Mouse (Mus musculus): ENCODE measurements at regions not wholly inside any gene's neighbourhood (a gene's known extent, or its start where the extent isn't known, plus 50 kb on each side); places are given as distances from the start of the nearest gene placed in this dataset.

DNA sequence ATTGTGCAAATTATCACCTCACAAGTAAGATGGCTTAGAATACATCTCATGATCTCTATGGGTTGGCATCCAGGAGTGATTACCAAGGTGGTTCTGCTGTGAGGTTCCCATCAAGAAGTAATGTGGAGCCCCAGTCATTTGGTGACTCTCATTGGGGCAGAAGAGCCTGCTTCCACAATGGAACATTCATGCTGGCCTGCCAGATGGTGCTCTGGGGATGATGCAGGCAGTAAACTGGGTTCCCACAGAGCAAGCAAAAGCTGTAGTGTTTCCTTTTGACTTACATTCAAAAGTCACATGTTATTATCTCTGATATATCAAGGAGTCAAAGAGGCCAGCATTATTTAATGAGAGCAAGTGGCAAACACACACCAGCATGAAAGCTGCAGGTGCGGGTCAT lies 360.4 kb downstream of the Pik3r1 start:
- in situ Hi-C loops (cut with MboI; ENCODE audit: low pct_ligation_motif_present, low pct_unique_long_range_greater_than_20kb, low sequenced_read_pairs) (no loop called here), dilution Hi-C loops (cut with MboI; ENCODE audit: extremely low pct_ligation_motif_present, extremely low pct_unique_long_range_greater_than_20kb, low sequenced_read_pairs) (no loop called here)
- Histone ChIP-seq H3K79me2 (replicated peaks; ENCODE audit: control insufficient read depth, extremely low read depth, insufficient read depth, poor library complexity, severe bottlenecking) (no peaks in the 10 kb centered on the region), H3K27me3 (replicated peaks) (no peaks in the 10 kb centered on the region), H3K9me3 (replicated peaks; ENCODE audit: low read length) (no peaks in the 10 kb centered on the region), H3K36me3 (replicated peaks in 1 of 2; ENCODE audit: control insufficient read depth in 1 of 2, insufficient read depth in 1 of 2, low read length in 1 of 2) (no peaks in the 10 kb centered on the region), H3K4me3 (replicated peaks in 1 of 3; ENCODE audit: low read depth in 2 of 3, low read length in 2 of 3, poor library complexity in 1 of 3) (no peak overlapping the region), H3K27ac (ENCODE audit: insufficient read depth, low read depth) (no peak overlapping the region), H3K4me2 (ENCODE audit: insufficient read depth, low read depth, poor library complexity, severe bottlenecking) (no peak overlapping the region), H3K9ac (ENCODE audit: insufficient read depth, low read depth) (no peak overlapping the region), H3K4me1 (ENCODE audit: control insufficient read depth in 1 of 2, insufficient read depth in 2 of 2) (peaks cover 2 to 5% of the 10 kb centered on the region in 2 experiments; a peak in 1 of 4 replicates)
- TF ChIP-seq MAZ (IDR thresholded peaks at IDR 0.05; ENCODE audit: low read depth, low read length) (no peak), SMC3 (IDR thresholded peaks at IDR 0.05; ENCODE audit: low read depth, low read length) (no peak), PAX5 (IDR thresholded peaks at IDR 0.05; ENCODE audit: low read length) (no peak), RCOR1 (conservative IDR thresholded peaks at IDR 0.05; ENCODE audit: low read depth, low read length) (no peak), POLR2A (IDR thresholded peaks at IDR 0.05; ENCODE audit: low read depth, low read length) (no peak), BHLHE40 (IDR thresholded peaks at IDR 0.05; ENCODE audit: low read depth, low read length) (no peak), SIN3A (IDR thresholded peaks at IDR 0.05; ENCODE audit: low read length) (no peak), TBP (conservative IDR thresholded peaks at IDR 0.05; ENCODE audit: low read depth, low read length) (no peak), GABPA (IDR thresholded peaks at IDR 0.05; ENCODE audit: insufficient replicate concordance, low read depth, low read length) (no peak), MAX (IDR thresholded peaks at IDR 0.05; ENCODE audit: low read length) (no peak)
- DNase-seq (ENCODE audit: extremely low read depth) = no peak

- no peak overlapping the region for H3K4me2 ChIP-seq (ENCODE audit: insufficient read depth, low read depth, poor library complexity, severe bottlenecking)
- no peak for DNase-seq (ENCODE audit: extremely low read depth)
- no peaks in the 10 kb centered on the region for H3K27me3 ChIP-seq (replicated peaks)
- TF ChIP-seq CHD2 (IDR thresholded peaks at IDR 0.05; ENCODE audit: low read length) (no peak), RAD21 (IDR thresholded peaks at IDR 0.05; ENCODE audit: low read depth, low read length) (no peak), JUN (IDR thresholded peaks at IDR 0.05; ENCODE audit: insufficient read depth, low read depth, low read length) (no peak), CHD1 (IDR thresholded peaks at IDR 0.05; ENCODE audit: low read depth, low read length) (no peak)
- no peaks in the 10 kb centered on the region for H3K36me3 ChIP-seq (replicated peaks in 1 of 2; ENCODE audit: control insufficient read depth in 1 of 2, insufficient read depth in 1 of 2, low read length in 1 of 2)
- in situ Hi-C loops (cut with MboI; ENCODE audit: low pct_ligation_motif_present, low pct_unique_long_range_greater_than_20kb, low sequenced_read_pairs) = no loop called here
- H3K9ac ChIP-seq (ENCODE audit: insufficient read depth, low read depth) = no peak overlapping the region
- dilution Hi-C loops (cut with MboI; ENCODE audit: extremely low pct_ligation_motif_present, extremely low pct_unique_long_range_greater_than_20kb, low sequenced_read_pairs) = no loop called here
- no peaks in the 10 kb centered on the region for H3K9me3 ChIP-seq (replicated peaks; ENCODE audit: low read length)
- H3K79me2 ChIP-seq (replicated peaks; ENCODE audit: control insufficient read depth, extremely low read depth, insufficient read depth, poor library complexity, severe bottlenecking) = no peaks in the 10 kb centered on the region
- H3K4me1 ChIP-seq (ENCODE audit: control insufficient read depth in 1 of 2, insufficient read depth in 2 of 2) = no peaks in the 10 kb centered on the region
- H3K27ac ChIP-seq (ENCODE audit: insufficient read depth, low read depth) = no peak overlapping the region
- H3K4me3 ChIP-seq (replicated peaks in 1 of 3; ENCODE audit: low read depth in 2 of 3, low read length in 2 of 3, poor library complexity in 1 of 3) = no peak overlapping the region
Observed at GRCm38 (mm10) chr13:101373581-101374189, 394.3 kb downstream of the Pik3r1 start.

DNA sequence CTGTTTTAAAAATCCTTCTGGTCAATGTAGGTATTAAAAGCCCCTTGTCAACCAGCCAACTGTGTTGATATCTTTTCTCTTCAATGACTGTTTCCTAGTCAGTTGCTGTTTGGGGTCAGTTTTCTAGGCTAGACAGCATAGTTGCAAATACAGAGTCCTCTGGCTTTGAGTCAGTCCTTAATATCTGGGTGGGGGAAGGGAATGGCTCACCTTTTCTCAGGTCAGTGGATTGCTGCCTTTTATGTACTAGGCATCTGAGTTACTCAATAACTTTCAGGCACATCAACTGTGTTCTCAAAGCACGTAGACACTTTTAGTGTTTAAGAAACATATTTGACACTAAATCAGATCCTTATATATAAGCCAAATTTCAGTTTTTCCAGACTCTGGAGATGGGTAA lies 396.1 kb downstream of the Pik3r1 start:
- H3K27ac ChIP-seq (ENCODE audit: insufficient read depth, low read depth) = no peak overlapping the region
- H3K9ac ChIP-seq (ENCODE audit: insufficient read depth, low read depth) = no peak overlapping the region
- no peak for DNase-seq (ENCODE audit: extremely low read depth)
- H3K79me2 ChIP-seq (replicated peaks; ENCODE audit: control insufficient read depth, extremely low read depth, insufficient read depth, poor library complexity, severe bottlenecking) = no peaks in the 10 kb centered on the region
- no peak overlapping the region for H3K4me2 ChIP-seq (ENCODE audit: insufficient read depth, low read depth, poor library complexity, severe bottlenecking)
- dilution Hi-C loops (cut with MboI; ENCODE audit: extremely low pct_ligation_motif_present, extremely low pct_unique_long_range_greater_than_20kb, low sequenced_read_pairs) (no loop called here), in situ Hi-C loops (cut with MboI; ENCODE audit: low pct_ligation_motif_present, low pct_unique_long_range_greater_than_20kb, low sequenced_read_pairs) (no loop called here)
- H3K4me1 ChIP-seq (ENCODE audit: control insufficient read depth in 1 of 2, insufficient read depth in 2 of 2) = no peaks in the 10 kb centered on the region
- no peaks in the 10 kb centered on the region for H3K36me3 ChIP-seq (replicated peaks in 1 of 2; ENCODE audit: control insufficient read depth in 1 of 2, insufficient read depth in 1 of 2, low read length in 1 of 2)
- no peak for TF ChIP-seq MAZ (IDR thresholded peaks at IDR 0.05; ENCODE audit: low read depth, low read length)
- TF ChIP-seq JUND (conservative IDR thresholded peaks at IDR 0.05; ENCODE audit: low read depth, low read length) = no peak
- no peak for TF ChIP-seq ZMIZ1 (IDR thresholded peaks at IDR 0.05; ENCODE audit: low read depth, low read length)
- TF ChIP-seq NELFE (IDR thresholded peaks at IDR 0.05; ENCODE audit: low read depth, low read length) = no peak
- TF ChIP-seq ZNF384 (IDR thresholded peaks at IDR 0.05; ENCODE audit: low read depth, low read length) = no peak
- no peak for TF ChIP-seq POLR2A (IDR thresholded peaks at IDR 0.05; ENCODE audit: low read depth, low read length)
- no peak for TF ChIP-seq TBP (conservative IDR thresholded peaks at IDR 0.05; ENCODE audit: low read depth, low read length)
- H3K4me3 ChIP-seq (replicated peaks in 1 of 3; ENCODE audit: low read depth in 2 of 3, low read length in 2 of 3, poor library complexity in 1 of 3) = no peak overlapping the region
- no peaks in the 10 kb centered on the region for H3K9me3 ChIP-seq (replicated peaks; ENCODE audit: low read length)
- no peaks in the 10 kb centered on the region for H3K27me3 ChIP-seq (replicated peaks)

All from CH12.LX (cell line).